Mouse (Mus musculus): ENCODE data around the gene Arhgap28. TPM values are rescaled to one million over a fixed set of nuclear protein-coding genes. Genes with fewer than 3 reads are reported as not detected.

The Arhgap28 gene
- polyA plus RNA-seq, 2 experiments from 2014 or later, result not detected

DNA sequence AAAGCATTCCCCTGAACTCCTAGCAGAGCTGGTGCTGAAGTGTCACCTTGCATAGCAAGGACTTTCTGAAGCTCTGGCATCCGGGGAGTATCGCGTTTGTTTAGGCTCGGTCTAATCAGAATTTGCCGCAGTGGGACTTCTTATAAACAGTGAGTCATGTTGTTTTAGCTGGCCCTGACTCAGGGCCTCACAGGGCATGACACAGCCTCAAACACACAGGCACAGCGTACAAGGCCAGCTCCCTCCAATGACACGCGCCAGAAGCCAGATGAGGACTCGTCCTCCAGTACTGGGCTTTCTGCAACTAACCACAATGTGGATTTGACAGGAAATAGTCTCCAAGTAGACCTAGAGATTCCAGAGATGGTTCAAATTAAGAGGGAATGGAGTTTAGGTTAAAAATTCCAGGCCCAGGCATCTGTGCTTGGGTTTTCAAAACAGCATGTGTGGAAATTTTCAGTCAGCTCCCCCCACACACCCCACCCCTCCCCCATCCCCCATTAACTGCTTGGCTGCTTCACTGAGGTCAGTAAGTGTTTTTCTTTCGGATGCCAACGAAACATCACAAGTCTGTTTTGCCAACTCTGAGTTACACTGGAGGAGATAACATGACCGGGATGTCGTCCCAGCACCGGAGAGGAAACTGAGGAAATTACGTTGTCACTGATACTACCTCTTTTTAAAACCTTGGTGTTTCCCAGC is 14.8 kb downstream of the Arhgap28 start:
- no peak for ATAC-seq

DNA sequence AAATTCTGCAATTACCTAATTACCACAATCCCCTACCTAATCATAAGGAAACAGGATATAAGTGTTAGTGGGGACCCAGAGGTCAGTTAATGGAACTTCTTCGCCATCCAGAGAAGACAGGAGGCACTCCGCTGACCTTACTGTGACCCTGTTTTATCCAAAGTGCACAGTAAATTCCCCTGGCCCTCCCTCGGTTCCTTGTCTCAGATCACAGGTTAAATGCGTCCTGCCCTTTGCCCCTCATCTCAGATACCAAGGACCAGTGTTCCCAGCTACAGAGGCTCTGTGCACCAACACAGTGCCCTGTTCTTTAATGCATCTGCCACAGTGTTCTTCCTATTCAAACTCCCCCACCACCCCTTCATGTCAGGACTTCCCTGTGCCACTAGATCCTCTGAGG is 18.4 kb downstream of the Arhgap28 start:
- ATAC-seq, result no peak

DNA sequence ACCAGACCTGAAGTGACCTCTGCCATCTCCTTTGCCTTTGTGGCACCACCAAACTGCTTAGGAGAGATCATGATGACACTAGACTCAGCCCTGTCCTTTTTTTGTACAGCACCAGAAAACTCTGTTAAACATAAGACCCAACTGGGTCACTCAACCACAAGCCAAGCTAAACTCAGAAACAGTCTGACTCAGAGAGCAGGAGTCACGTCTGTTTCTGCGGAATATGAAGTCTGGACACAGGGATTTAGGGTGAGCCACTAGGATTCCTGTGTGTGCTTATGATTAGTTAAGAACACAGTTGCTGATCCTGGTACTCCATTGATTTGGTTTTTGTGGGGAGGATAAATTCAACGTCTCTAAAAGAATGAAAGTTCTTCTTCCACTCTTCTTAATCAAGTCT is 23.3 kb downstream of the Arhgap28 start:
- ATAC-seq, result no peak

DNA sequence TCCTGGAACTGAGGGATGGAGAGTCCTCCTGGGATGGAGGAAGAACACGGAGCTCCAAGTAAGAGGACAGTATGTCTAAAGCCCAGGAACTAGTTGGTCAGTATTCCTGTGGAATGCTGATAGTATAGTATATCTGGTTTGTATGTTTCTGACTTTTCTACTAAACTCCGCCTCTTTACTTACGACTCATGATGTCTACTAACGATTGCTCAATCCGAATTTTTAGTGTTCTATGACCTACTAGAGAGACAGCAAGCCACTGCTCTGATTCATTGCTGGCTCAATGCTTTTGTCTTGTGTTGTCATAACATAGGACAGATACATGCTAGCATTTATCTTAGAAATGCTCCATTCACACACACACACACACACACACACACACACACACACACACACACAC is 24.7 kb downstream of the Arhgap28 start:
- no peak for ATAC-seq

DNA sequence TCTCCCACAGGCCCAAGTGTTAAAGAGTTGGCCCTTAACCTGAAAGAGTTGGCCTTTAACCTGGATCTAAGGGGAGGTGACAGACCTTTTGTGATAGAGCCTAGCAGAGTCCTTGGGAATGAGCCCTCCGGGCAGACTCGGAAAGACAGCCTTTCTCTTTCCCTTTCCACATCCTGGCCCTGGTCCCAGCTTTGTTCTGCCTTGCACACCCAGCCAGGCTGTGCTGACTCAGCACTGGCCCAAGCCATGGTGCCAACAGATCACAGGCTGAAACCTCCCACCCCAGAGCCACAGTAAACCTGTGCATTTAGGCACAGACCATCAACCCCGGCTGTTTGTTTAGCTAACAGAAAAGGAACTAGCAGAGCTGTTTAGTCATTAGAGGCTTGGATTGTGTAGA is 25.1 kb downstream of the Arhgap28 start:
- ATAC-seq, result no peak

DNA sequence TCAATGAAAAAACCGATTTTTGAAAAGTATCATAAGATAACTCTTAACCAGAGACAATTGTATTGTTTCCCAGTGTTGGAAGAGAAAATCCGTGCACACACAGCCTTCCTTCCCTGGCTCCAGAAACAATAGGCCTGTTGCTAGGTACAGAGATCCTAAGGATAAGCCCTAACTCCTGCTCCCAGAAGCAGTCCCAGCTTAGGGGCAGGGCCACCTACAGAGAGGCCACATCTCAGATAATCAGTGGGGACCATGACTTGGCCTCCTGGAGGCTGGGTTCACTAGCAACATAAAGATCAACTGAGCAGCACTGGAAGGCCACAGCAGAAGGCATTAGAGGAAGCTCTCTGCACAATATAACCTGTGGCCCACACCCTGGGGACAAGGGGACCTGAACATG is 27.5 kb downstream of the Arhgap28 start:
- no peak for ATAC-seq

DNA sequence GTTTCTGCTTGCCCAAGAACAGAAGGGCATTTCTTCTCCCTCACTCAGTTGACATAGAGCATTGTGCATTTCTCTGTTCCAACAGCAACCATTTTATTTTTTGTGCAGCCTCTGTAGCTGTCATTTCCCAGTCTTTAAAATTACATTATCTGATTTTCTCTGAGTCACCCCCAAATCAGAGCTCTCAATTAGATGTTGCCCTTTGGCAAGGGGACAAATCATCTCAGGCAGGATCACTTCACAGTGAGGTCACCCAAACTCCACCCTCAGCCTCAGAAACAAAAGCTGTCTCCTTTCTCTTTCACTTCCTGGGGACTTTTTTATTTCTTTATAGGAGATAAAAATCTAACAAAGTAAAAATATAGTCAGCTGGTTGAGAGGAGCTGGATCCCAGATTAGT is 27.9 kb downstream of the Arhgap28 start:
- no peak for ATAC-seq

DNA sequence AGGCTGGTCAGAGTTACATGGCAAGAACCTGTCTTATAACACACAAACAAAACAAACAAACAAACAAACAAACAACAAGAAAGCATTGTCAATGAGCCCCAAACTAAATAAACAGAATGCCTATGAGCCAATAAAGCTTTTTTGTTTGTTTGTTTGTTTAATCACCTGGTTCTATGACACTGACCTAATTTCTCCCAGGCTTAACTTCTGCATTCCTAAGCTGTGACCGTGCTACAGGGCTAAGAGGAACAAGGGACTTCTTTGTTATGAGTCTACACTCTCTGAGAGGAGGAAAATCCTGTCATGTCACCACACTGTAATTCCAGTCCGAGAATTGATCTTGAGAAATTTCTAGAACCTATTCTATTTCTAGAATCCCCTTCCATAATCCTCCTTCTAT is 29.2 kb downstream of the Arhgap28 start:
- no peak for ATAC-seq

DNA sequence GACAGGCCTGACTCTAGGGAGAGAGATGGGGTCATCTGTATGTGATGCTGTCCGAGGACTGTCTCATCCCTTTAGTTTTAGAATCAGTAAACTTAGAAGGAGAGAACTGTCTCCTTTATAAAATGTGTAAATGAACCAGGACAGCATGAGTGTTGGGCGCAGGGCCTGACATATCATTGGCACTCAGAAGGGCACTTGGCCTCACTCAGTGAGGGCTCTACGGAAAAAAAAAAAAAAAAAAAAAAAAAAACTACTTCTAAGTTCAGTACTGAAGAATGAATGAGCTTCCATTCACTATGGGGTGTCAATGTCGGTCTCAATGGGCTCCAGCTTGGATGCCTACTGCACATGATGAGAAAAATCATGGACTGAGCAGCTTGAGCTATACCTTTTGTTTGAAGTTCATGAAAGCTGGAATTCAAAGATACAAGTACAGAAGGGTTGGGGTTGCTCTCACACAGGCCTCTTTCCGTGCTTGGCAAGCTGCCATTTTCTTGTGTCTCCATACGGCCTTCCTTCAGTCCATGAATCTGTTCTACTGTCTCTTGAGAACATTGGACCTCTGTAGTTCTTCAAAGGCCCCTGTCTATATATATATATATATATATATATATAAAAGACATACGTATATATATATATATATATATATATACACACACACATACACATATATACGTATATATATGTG is 36.9 kb downstream of the Arhgap28 start:
- no peak for ATAC-seq

DNA sequence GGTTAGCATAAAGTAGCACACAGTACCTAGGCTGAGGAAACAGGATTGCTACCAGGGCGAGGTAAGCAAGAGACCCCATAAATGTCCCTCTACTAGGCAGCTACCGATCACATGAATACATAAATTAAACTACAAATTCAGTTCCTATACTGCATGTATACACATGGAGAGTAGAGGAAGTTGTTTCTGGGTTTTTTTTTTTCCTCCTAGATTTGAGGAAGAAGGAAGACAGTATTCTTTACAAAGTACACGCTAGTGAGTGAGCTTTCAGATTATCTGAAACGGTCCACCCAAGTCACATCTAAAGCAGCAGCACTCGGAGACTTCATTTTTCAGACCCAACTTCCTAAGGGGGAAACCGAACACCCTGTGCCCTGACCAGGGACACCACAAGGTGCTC is 41.1 kb downstream of the Arhgap28 start:
- no peak for ATAC-seq

DNA sequence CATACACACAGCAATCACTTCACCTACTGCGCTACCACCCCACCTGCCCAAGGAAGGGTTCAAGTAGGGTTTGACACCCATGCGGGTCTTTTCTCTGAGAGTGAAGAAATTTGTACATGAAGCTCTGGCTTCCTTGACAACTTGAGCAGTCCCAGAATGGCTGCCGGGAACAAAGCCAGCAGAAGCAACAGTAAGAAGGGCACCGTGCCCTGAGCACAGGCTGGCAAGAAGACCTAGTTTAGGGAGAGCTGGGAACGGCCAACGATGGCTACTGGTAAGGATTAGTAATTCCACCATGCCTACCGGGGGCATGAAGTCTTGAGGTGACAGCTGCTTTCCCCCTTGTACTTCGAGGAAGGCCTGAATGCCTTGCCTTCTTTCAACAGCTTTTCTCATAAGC is 41.9 kb downstream of the Arhgap28 start:
- ATAC-seq, result no peak

DNA sequence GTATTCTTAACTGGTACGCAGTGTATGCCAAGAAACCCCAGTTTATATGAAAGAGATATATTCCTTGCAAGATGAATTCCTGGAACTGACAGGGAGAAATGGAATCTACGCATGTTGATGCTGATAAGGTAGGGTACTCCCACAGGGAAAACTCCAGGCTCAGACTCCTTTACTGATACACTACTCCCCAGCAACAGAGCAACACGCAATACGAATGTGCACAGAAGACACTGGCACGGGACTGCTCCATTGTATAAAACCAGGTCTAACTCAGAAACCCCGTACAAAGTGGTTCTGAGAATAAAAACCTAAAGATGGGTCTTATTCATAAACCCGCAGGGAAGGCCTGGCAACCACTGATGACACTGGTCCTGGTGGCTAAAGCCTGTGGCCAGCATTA is 45.0 kb downstream of the Arhgap28 start:
- no peak for ATAC-seq

DNA sequence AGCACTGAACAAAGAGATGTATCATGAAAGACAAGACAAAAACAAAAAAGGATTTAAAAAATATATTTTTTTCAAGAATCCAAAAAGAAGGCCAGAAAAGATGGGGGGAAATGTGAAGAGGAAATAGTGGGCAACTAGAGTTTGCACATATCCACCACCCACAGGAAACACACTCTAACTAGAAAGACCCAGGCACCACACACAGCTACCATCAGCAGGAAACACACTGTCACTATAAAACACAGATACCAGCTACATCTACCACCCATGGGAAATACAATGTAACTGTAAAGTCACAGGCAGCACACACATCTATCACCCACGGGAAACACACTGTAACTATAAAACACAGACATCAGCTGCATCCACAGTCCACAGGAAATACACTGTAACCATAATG is 46.3 kb downstream of the Arhgap28 start:
- no peak for ATAC-seq

DNA sequence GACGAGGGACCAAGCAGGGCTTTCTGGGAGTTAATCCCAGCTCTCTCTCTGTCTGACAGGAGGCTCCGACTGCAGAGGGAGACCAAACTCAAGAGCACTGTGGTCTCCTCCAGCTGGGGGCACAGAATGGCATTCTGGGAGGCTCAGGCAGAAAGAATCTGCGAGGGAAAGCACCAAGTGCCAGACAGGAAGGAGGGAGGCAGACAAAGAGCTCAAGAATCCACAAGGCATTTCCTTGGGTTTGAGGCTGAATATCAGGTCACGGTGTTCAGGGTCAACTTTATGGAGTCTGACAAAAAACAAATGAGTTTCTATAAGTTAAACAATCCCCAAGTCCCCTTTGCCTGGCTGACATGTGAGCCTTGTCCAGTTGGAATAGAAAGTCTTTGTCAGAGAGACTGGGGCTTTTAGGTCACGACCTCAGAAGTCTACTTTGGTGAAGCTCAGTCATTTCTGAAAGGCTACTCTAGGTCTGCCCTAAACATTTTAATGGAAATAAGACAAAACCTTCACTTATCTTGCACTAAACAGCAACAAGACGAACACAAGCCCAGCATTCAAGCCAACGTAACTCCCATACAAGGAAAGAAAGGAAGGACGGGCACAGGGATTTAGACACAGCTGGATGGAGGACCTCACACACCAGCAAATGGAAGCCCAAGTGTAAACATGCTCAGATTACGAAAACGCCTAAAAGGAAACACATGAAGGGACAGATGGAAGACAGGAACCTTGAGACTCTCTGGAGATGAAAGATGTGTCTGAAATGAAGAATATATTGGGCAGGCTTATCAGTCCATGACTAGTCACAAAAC is 47.8 kb downstream of the Arhgap28 start:
- no peak for ATAC-seq

DNA sequence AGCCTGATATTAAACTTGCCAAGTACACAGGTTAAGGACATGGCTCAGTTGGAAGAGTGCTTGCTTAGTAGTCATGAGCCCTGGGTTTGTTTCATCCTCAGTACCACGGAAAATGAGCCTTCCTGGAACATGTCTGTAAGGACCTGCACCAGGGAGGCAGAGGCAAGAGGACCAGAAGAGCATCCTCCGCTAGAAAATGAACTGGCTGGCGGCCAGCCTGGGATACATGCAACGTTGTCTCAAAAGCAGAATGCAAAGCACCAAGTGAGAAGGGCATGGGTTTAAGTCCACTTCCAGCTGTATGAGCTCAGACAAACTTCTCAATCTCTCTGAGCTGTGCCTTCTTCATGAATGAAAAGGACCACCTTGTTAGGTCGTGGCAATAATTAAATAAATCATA is 49.0 kb downstream of the Arhgap28 start:
- no peak for ATAC-seq

DNA sequence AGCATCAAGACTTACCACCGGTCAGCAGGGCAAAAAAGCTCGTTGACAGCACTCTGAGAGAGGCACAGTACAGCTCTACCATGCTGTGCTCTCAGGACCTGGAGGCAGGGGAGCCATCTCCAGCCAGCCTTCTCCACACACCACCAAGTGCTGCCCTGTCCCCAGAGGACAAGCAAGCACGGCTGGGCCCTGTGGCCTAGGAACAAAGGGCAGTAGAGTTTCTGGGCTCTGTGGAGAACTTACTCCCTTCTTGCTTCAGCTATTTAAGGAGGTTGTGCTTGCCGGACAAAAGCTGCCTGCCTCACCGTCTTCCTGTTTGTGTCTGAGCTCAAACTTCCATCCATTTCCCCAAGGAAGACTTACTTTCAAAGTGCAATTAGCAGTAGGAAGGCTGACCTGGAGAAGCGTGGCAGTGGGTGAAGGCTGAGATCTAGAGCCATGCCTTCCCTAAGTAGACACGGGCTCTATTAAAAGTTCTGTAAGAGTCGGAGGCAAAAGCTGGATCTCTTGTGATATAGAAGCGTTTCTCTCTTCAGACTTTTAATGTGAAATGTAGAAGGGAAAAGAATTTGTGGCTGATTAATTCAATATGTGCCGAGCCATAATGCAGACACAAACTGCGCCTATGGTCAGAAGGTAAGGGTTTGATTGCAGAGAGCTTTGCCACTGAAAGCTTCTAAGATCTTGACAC is 53.3 kb downstream of the Arhgap28 start:
- no peak for ATAC-seq

DNA sequence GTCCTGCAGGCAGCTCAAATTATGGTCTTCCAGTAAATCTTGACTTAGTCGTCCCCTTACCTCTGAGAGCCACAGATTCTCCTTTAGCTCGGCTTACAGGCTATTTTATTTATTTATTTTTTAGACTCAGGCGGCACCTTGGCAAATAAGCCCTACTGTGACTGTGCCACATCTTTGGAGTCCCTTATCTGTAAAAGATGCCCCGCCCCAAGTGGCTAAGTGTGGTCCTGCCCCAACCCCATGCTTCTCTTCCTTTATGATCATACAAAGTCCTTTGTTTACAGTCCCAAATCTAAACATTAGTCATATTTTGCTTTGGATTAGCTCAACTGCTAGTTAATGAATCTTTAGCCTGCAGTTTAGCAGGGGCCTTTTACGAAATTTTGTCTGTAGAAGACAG is 55.3 kb downstream of the Arhgap28 start:
- no peak for ATAC-seq

DNA sequence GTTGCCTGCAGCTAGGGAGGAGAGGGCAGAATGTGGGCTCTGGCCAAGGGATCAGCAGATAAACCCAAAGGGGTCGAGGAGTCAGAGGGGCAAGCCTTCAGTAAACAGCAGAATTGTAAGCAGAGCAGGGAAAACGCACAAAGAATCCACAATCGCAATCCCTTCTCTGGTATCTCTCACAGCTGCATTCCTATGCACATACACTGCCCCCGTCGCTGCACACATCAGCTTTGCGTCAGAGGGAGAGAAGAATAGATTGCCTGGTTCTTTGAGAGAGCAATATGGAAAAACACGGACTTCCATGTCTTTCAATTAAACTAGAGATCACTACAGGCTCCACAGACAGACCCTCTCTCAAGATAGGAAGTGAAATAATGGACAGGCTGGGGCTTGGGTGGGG is 58.5 kb downstream of the Arhgap28 start:
- no peak for ATAC-seq

DNA sequence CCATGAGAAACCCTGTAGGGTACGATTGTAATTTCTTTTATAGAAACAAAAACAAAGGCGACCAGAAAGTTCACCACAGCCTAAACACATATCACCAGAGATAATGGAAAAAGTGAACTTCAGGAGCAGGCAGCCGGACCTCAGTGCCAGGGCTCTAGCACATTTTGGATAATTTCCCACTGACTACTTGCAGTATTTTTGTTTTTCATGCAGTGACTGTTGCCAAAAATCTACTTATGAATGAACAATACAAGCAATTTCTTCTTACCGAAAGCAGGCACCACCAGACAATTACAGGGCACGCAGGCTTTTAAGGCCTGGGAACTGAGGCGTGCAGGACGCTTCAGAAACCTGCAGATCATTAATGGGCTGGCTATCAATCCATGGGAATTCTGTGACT is 59.7 kb downstream of the Arhgap28 start:
- no peak for ATAC-seq

DNA sequence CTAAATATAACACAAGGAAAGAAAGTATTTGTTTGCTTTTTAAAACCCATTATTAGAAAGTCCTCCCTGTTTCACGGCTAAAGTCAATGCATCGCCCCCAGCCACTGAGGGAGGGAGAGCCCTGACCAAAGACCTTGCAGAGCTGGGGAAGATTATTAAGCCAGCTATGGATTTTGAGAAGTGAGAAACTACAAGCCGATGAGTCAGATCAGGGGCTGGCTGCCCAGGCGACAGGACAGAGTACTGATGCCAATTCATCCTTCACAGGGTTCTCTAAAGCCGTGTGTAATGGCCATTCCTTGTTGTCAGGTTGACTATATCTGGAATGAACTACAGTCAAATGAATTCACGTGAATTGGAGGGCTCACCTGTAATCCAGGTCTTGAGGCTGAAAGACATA is 62.9 kb downstream of the Arhgap28 start:
- ATAC-seq, result no peak

DNA sequence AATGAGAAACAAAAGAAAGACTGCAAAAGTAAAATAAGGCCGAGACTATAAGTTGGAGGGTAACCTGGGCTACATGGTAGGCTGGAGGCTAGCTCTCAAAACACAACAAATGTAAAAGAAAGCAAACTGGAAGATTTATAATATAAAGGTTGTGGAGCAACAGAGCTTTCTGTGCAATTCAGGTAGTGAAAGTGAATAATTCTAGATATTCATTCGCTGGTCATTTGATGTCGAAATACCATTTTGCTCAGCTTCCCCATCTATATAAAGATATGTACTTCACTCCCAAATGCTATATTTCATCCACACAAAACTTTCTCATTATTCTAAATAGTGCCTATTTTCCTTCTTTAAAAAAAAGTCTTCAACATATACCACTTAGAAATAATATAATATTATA is 66.9 kb downstream of the Arhgap28 start:
- no peak for ATAC-seq

DNA sequence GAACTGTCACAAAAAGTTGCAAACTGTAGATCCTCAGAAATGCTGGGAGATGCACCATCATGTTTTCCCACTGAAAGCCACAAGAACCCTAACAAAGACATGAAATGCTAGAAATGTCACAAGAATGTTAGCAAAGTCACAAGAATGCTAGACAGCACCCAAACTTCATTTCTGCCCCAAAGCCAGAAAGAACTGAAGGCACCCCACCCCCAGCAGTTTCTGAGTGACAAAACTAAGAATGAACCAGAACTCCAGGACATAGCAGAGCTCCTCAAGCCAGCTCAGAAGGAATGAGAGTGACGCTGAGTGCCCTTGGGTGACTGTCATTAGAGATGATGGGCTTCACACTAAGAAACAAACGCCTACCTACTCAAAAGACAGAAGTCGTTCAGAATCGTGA is 68.4 kb downstream of the Arhgap28 start:
- no peak for ATAC-seq

DNA sequence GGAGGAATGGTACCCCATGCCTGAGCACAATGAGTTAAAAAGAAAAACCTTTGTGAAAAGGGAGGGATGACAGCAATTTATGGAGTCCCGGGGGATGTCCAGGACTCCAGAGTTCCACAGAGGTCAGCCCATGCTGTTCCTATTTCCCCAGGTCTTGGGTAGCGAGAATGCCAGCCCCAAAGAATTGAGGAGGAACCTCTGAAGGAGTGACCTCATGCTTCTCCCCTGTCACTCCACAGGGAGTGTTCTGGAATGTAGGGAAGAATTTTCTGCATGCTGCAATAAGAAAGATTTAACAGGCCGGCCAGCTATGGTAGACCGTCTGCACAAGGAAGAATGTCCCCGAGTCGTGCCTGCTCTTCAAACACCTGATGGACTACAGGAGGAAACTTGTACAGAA is 72.5 kb downstream of the Arhgap28 start:
- ATAC-seq, result no peak

Measured in CD4-positive, CD25-positive, alpha-beta regulatory T cell, adult 4 months (primary cell).